Mouse (Mus musculus): ENCODE measurements around the gene Ctnnd2. TPM values are rescaled to one million over a fixed set of nuclear protein-coding genes. Genes with fewer than 3 reads are reported as not detected.

Ctnnd2 gene
- polyA plus RNA-seq, 1 experiment from 2014 or later, result 45.1 TPM

GRCm38 (mm10) chr15:30645688-30646087 is 473.3 kb downstream of the Ctnnd2 start:
- Histone ChIP-seq H3K36me3 (ENCODE audit: control insufficient read depth, insufficient read depth, low read length) (no peaks in the 10 kb centered on the region), H3K4me3 (ENCODE audit: low read depth, low read length) (no peak overlapping the region), H3K27me3 (replicated peaks; ENCODE audit: control insufficient read depth, insufficient read depth, low read length) (no peaks in the 10 kb centered on the region), H3K9me3 (replicated peaks; ENCODE audit: control insufficient read depth, low read length) (no peaks in the 10 kb centered on the region), H3K4me2 (ENCODE audit: low read length) (no peak overlapping the region), H3K9ac (ENCODE audit: low read length) (no peak overlapping the region), H3K27ac (ENCODE audit: low read depth, low read length) (no peak overlapping the region), H3K4me1 (ENCODE audit: control insufficient read depth, insufficient read depth, low read length) (peaks cover 12% of the 10 kb centered on the region)
- ATAC-seq (no peak), DNase-seq (ENCODE audit: low spot score) (no peak)
- 21% methylated on average over 1 of the region's 1 CpGs for WGBS

GRCm38 (mm10) chr15:30646501-30647431 is 474.4 kb downstream of the Ctnnd2 start:
- H3K9me3 ChIP-seq (replicated peaks; ENCODE audit: control insufficient read depth, low read length), result no peaks in the 10 kb centered on the region
- WGBS, result 3% methylated on average over 90 of the region's 94 CpGs
- DNase-seq (ENCODE audit: low spot score) (peak; percentile 24), ATAC-seq (peak; percentile 64)
- no peaks in the 10 kb centered on the region for H3K36me3 ChIP-seq (ENCODE audit: control insufficient read depth, insufficient read depth, low read length)
- no peaks in the 10 kb centered on the region for H3K27me3 ChIP-seq (replicated peaks; ENCODE audit: control insufficient read depth, insufficient read depth, low read length)
- no peak overlapping the region for H3K27ac ChIP-seq (ENCODE audit: low read depth, low read length)
- peak overlapping the region; percentile 97 for H3K4me2 ChIP-seq (ENCODE audit: low read length)
- peaks cover 12% of the 10 kb centered on the region for H3K4me1 ChIP-seq (ENCODE audit: control insufficient read depth, insufficient read depth, low read length)
- H3K4me3 ChIP-seq (ENCODE audit: low read depth, low read length), result peak overlapping the region; percentile 53
- peak overlapping the region; percentile 75 for H3K9ac ChIP-seq (ENCODE audit: low read length)

GRCm38 (mm10) chr15:30647679-30648311 is 475.4 kb downstream of the Ctnnd2 start:
- no peaks in the 10 kb centered on the region for H3K36me3 ChIP-seq (ENCODE audit: control insufficient read depth, insufficient read depth, low read length)
- 35% methylated on average over 7 of the region's 7 CpGs for WGBS
- peaks cover 12% of the 10 kb centered on the region for H3K4me1 ChIP-seq (ENCODE audit: control insufficient read depth, insufficient read depth, low read length)
- H3K4me3 ChIP-seq (ENCODE audit: low read depth, low read length), result peak overlapping the region; percentile 53
- H3K4me2 ChIP-seq (ENCODE audit: low read length), result peak overlapping the region; percentile 97; the same call in 1 of the 2 replicates
- H3K27ac ChIP-seq (ENCODE audit: low read depth, low read length), result no peak overlapping the region
- H3K9me3 ChIP-seq (replicated peaks; ENCODE audit: control insufficient read depth, low read length), result no peaks in the 10 kb centered on the region
- no peaks in the 10 kb centered on the region for H3K27me3 ChIP-seq (replicated peaks; ENCODE audit: control insufficient read depth, insufficient read depth, low read length)
- peak; percentile 75 for ATAC-seq
- DNase-seq (ENCODE audit: low spot score), result peak; percentile 71
- H3K9ac ChIP-seq (ENCODE audit: low read length), result 0 out of 2 replicates have a peak overlapping the region, but pooled peaks have one; percentile 75

GRCm38 (mm10) chr15:30649964-30650363 is 477.6 kb downstream of the Ctnnd2 start:
- WGBS, result 45% methylated on average over 6 of the region's 6 CpGs
- H3K4me3 ChIP-seq (ENCODE audit: low read depth, low read length), result no peak overlapping the region
- no peak overlapping the region for H3K9ac ChIP-seq (ENCODE audit: low read length)
- no peaks in the 10 kb centered on the region for H3K27me3 ChIP-seq (replicated peaks; ENCODE audit: control insufficient read depth, insufficient read depth, low read length)
- ATAC-seq, result no peak
- H3K36me3 ChIP-seq (ENCODE audit: control insufficient read depth, insufficient read depth, low read length), result no peaks in the 10 kb centered on the region
- peaks cover 12% of the 10 kb centered on the region for H3K4me1 ChIP-seq (ENCODE audit: control insufficient read depth, insufficient read depth, low read length)
- H3K9me3 ChIP-seq (replicated peaks; ENCODE audit: control insufficient read depth, low read length), result no peaks in the 10 kb centered on the region
- no peak overlapping the region for H3K27ac ChIP-seq (ENCODE audit: low read depth, low read length)
- DNase-seq (ENCODE audit: low spot score), result no peak
- no peak overlapping the region for H3K4me2 ChIP-seq (ENCODE audit: low read length)

- H3K27ac ChIP-seq (ENCODE audit: low read depth, low read length), result no peak overlapping the region
- WGBS, result 65% methylated on average over 9 of the region's 9 CpGs
- no peak overlapping the region for H3K9ac ChIP-seq (ENCODE audit: low read length)
- no peak for ATAC-seq
- no peak overlapping the region for H3K4me3 ChIP-seq (ENCODE audit: low read depth, low read length)
- H3K4me2 ChIP-seq (ENCODE audit: low read length), result no peak overlapping the region
- DNase-seq (ENCODE audit: low spot score), result no peak
- no peaks in the 10 kb centered on the region for H3K36me3 ChIP-seq (ENCODE audit: control insufficient read depth, insufficient read depth, low read length)
- H3K4me1 ChIP-seq (ENCODE audit: control insufficient read depth, insufficient read depth, low read length), result no peaks in the 10 kb centered on the region
- no peaks in the 10 kb centered on the region for H3K27me3 ChIP-seq (replicated peaks; ENCODE audit: control insufficient read depth, insufficient read depth, low read length)
- no peaks in the 10 kb centered on the region for H3K9me3 ChIP-seq (replicated peaks; ENCODE audit: control insufficient read depth, low read length)
These were observed 483.0 kb downstream of the Ctnnd2 start for GRCm38 (mm10) chr15:30655433-30655832.

GRCm38 (mm10) chr15:30657588-30657987 is 485.2 kb downstream of the Ctnnd2 start:
- no peaks in the 10 kb centered on the region for H3K9me3 ChIP-seq (replicated peaks; ENCODE audit: control insufficient read depth, low read length)
- no peak overlapping the region for H3K4me3 ChIP-seq (ENCODE audit: low read depth, low read length)
- ATAC-seq (no peak), DNase-seq (ENCODE audit: low spot score) (no peak)
- no peak overlapping the region for H3K9ac ChIP-seq (ENCODE audit: low read length)
- H3K27me3 ChIP-seq (replicated peaks; ENCODE audit: control insufficient read depth, insufficient read depth, low read length), result no peaks in the 10 kb centered on the region
- no peaks in the 10 kb centered on the region for H3K36me3 ChIP-seq (ENCODE audit: control insufficient read depth, insufficient read depth, low read length)
- 90% methylated on average over 3 of the region's 3 CpGs for WGBS
- H3K27ac ChIP-seq (ENCODE audit: low read depth, low read length), result no peak overlapping the region
- no peak overlapping the region for H3K4me2 ChIP-seq (ENCODE audit: low read length)
- H3K4me1 ChIP-seq (ENCODE audit: control insufficient read depth, insufficient read depth, low read length), result no peaks in the 10 kb centered on the region

GRCm38 (mm10) chr15:30660539-30661149 is 488.3 kb downstream of the Ctnnd2 start:
- H3K4me2 ChIP-seq (ENCODE audit: low read length), result no peak overlapping the region
- no peaks in the 10 kb centered on the region for H3K9me3 ChIP-seq (replicated peaks; ENCODE audit: control insufficient read depth, low read length)
- no peak overlapping the region for H3K9ac ChIP-seq (ENCODE audit: low read length)
- no peak overlapping the region for H3K4me3 ChIP-seq (ENCODE audit: low read depth, low read length)
- no peaks in the 10 kb centered on the region for H3K36me3 ChIP-seq (ENCODE audit: control insufficient read depth, insufficient read depth, low read length)
- ATAC-seq (no peak), DNase-seq (ENCODE audit: low spot score) (no peak)
- no peaks in the 10 kb centered on the region for H3K27me3 ChIP-seq (replicated peaks; ENCODE audit: control insufficient read depth, insufficient read depth, low read length)
- 86% methylated on average over 8 of the region's 8 CpGs for WGBS
- no peak overlapping the region for H3K27ac ChIP-seq (ENCODE audit: low read depth, low read length)
- no peaks in the 10 kb centered on the region for H3K4me1 ChIP-seq (ENCODE audit: control insufficient read depth, insufficient read depth, low read length)

GRCm38 (mm10) chr15:30661689-30662422 is 489.5 kb downstream of the Ctnnd2 start:
- Histone ChIP-seq H3K27me3 (replicated peaks; ENCODE audit: control insufficient read depth, insufficient read depth, low read length) (no peaks in the 10 kb centered on the region), H3K4me1 (ENCODE audit: control insufficient read depth, insufficient read depth, low read length) (no peaks in the 10 kb centered on the region), H3K4me3 (ENCODE audit: low read depth, low read length) (no peak overlapping the region), H3K4me2 (ENCODE audit: low read length) (no peak overlapping the region), H3K9me3 (replicated peaks; ENCODE audit: control insufficient read depth, low read length) (no peaks in the 10 kb centered on the region), H3K36me3 (ENCODE audit: control insufficient read depth, insufficient read depth, low read length) (no peaks in the 10 kb centered on the region), H3K27ac (ENCODE audit: low read depth, low read length) (no peak overlapping the region), H3K9ac (ENCODE audit: low read length) (no peak overlapping the region)
- WGBS, result 46% methylated on average over 6 of the region's 6 CpGs
- ATAC-seq (no peak), DNase-seq (ENCODE audit: low spot score) (no peak)

All from forebrain, embryonic 14.5 days (tissue).